Mouse (Mus musculus): Measurements from ENCODE around the gene Armc7.

GRCm38 (mm10) chr11:115462243-115462891 is 13.1 kb upstream of the Armc7 start, which contains the start of gene Slc16a5:
- TF ChIP-seq POLR2A (IDR thresholded peaks at IDR 0.05; ENCODE audit: borderline replicate concordance, extremely low read depth, low read depth, low read length), result no peak
- no peak for TF ChIP-seq CTCF (IDR thresholded peaks at IDR 0.05; ENCODE audit: insufficient read depth, low read length)
